Mouse (Mus musculus) hindlimb bud, embryonic 11.5 days (tissue): ENCODE measurements at regions not wholly inside any gene's neighbourhood (a gene's known extent, or its start where the extent isn't known, plus 50 kb on each side); places are given as distances from the start of the nearest gene placed in this dataset.
"Not testable (repeated sequence)": the region's sequence is repeated elsewhere in the genome, so short reads cannot be mapped to it uniquely, and the experiment has no call there.

ENCODE experiments used
- DNase-seq: peaks from one replicate; pipeline ENCODE4 v3.0.0-alpha.2; 2012; ENCODE audit warnings: low read depth, low spot score; ENCODE audit errors: extremely low spot score

- no peak for DNase-seq
These were observed 130.5 kb downstream of the Iqub start for GRCm38 (mm10) chr6:24384193-24384888.

GRCm38 (mm10) chr6:24379859-24380258, 135.0 kb downstream of the Iqub start:
- no peak for DNase-seq

DNA sequence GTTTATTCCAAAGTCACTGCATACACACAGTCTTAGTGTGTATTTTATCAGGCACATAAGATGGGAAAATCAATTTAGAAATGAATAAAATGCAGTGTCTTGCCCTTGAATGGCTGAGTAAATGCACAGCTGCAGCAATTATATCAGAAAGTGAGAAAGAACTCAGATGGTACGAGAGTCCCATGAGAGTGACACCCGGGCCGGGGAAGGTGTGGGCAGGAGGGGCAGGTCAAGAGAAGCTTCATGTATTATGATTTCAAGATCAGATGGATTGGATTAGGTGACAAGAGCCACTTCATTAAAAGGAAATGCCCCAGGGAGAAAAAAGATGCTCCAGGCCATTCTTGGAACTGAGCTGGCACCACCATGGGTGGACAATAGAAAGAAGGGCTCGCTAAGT, 138.1 kb downstream of the Iqub start:
- DNase-seq: no peak

GRCm38 (mm10) chr6:24373161-24373560, 141.7 kb downstream of the Iqub start:
- no peak for DNase-seq

GRCm38 (mm10) chr6:24371680-24372079, 143.2 kb downstream of the Iqub start:
- no peak for DNase-seq

DNA sequence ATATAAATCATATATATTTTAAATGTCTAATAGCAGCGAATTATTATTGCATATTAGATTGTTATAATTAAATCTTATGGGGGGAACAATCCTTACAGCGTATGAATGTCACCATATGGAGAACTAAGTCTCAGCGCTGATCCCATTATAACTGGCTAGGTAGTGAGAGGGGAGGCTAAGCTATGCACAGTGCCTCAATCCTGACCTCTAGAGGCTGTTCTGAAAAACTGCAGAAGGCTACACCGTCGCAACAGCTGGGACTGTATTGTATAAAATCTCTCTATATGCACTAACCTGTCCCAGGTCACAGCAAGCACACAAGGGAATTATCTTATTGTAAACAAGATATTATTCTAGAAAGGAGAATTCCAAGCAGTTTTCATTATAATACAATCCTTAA, 164.0 kb downstream of the Iqub start:
- peak; percentile 28 for DNase-seq

- DNase-seq: no peak
These were observed 166.3 kb downstream of the Iqub start for GRCm38 (mm10) chr6:24348481-24349062.

DNA sequence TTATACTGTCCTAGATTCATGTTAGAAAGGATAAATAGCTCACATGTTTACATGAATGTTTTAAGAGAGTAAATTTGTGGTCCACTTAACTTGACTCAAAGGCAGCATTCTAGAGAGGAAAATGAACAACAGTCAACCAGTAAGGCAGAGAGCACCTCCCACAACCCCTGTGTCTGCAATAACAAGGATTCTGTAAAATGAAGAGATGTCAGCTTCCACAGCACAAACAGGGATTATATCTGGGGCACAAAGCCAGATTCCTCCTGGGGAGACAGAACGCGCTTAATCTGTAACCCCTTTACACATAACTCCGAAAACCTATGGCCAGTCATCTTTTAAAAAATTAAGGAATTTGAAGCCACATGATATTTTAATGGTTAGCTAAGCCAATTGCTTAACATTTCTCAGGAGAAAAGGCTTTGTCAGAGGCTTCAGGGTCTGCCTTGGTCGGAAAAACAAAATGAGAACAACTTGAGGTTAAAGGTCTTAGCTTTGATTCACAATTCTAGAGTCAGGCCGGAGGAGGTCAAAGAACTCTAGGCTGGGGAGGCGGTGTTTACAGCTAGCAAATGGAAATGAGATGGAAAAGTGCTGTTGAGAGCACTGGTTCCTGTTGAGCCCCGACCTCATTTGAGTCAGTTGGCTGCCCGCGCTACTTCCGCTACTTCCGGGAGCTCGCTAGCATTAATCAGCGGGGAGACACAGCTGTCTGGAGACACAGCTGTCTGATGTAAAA, 167.0 kb downstream of the Iqub start:
- no peak for DNase-seq

- DNase-seq: no peak
These were observed 172.4 kb downstream of the Iqub start for GRCm38 (mm10) chr6:24342471-24342870.

- DNase-seq: no peak
These were observed 172.8 kb downstream of the Iqub start for GRCm38 (mm10) chr6:24342056-24342455.

DNA sequence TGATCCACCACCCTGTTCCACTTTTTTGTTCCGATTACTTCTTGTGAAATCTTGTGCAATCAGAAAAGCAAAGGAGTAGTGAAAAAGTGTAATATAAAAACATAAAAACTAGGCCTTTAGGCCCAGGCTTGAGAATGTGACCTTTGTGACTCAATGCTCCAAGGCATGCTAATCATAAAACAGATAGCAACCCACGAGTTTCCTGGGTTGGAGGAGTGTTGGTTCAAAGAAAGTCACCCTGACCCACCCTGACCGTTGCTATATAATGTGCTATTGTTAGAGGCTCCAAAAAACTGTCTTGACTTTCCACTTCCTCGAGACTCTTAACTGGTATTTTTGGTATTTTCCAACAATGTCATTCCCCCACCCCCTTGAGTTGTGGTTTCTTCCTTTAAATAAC, 172.2 kb upstream of the Slc13a1 start:
- not testable (repeated sequence) for DNase-seq

- no peak for DNase-seq
These were observed 157.3 kb upstream of the Slc13a1 start for GRCm38 (mm10) chr6:24325215-24325614.

DNA sequence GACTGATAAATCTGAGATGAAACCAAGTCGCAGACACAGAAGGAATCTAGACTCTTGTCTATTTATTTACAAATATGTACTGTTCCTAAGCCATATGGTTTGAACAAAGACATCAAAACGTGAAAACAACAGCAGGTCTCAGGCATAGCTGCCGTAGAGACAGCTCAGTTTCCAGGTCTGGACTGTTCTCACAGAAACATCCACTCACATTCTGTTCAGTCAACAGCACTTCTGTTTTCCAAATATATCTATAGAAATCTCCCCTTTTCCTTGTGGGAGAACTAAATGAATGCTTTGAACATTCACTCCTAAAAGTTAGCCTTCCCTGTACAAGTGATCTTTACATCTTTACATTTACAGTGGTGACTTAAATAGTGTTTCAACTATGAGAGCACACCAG, 156.8 kb upstream of the Slc13a1 start:
- DNase-seq: no peak

DNA sequence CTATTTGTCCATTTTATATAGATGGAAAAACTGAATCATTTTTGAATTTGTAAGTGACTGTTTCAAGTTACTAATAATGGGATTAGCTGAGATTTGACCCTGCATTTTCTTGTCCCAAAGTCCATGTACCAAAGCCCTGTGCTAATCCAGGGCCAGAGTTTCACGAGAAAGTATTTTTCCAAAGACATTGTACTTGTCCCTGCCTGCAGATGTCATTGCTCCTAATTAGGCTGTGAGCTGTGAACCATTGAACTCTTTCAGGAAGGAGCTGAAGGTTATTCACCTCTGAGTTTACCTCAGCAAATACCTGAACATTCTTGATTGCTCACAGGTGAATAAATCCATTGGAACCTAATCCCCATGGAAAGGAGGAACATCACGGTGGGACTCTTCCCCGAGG, 154.5 kb upstream of the Slc13a1 start:
- no peak for DNase-seq

- DNase-seq: no peak
These were observed 151.0 kb upstream of the Slc13a1 start for GRCm38 (mm10) chr6:24318862-24319261.

GRCm38 (mm10) chr6:24310675-24311074, 142.8 kb upstream of the Slc13a1 start:
- no peak for DNase-seq

DNA sequence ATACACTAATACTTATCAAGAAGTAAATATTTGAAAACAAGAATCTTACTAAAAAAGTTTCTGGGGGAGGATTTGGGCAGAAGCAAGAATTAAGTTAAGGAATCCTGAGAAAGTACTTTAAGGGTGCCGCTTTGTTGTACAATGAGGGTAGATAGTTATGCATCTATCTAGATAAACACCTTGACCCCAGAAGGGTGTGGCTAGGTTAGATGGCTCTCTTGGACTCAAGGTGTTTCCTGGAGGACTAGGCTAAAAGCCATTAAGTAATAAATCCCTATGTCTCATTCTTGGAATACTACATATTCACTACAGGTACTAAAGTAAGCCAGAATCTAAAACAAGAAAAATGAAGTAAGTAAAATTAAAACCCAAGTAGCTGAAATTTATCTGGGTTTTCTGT, 141.9 kb upstream of the Slc13a1 start:
- no peak for DNase-seq

- no peak for DNase-seq
These were observed 133.8 kb upstream of the Slc13a1 start for GRCm38 (mm10) chr6:24301681-24302080.

DNA sequence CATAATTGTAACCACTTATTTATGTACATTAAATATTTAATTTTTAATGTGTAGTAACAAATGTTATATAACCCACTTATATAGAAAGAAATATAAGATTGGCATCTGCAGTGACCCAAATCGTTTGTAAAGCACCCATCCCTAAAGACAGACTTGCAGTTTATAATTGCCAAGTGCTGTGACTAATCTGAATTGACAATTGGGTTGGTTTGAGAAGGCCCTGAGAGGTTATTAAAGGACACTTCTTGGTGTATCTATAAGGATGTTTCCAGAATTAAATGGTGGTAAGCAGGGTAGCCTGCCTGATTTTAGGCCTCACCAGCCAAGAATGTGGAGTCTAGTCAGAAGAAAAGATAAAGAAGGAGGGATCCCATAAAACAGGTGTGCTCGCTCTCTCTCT, 133.3 kb upstream of the Slc13a1 start:
- no peak for DNase-seq

- no peak for DNase-seq
These were observed 130.8 kb upstream of the Slc13a1 start for GRCm38 (mm10) chr6:24298562-24299212.

DNA sequence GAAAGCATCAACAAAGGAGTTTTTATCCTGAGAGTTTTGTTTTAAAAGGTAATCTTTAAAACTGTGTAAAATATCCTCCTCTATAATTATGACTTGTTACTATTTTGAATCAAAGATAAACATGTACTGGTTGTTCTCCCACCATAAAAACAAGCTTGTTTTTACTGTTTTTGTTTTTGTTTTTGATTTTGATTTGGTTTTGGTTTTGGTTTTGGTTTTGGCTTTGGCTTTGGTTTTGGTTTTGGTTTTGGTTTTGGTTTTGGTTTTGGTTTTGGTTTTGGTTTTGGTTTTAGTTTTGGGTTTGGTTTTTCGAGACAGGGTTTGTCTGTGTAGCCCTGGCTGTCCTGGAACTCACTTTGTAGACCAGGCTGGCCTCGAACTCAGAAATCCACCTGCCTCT, 120.9 kb upstream of the Slc13a1 start:
- not testable (repeated sequence) for DNase-seq

DNA sequence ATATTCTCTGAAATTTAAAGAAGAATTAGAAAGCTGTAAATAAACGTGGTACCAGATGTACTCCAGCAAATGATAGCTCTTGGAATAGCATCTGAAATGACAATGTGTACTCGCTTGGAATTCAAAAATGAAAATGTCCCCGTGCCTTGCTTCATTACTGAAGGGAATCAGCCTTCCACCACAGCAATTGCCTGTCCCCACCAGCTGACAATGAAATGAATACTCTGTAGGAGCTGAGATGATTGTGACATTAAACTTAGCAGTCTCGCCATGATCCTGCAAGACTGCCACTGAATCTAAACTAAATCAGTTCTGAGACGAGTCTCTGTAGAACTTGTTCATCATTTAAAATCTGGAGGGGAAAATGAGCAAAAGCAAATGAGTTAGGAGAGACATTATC, 104.9 kb upstream of the Slc13a1 start:
- DNase-seq: no peak
